12 mouse cellular contexts compared by ENCODE assay signal in the genomic region with DNA sequence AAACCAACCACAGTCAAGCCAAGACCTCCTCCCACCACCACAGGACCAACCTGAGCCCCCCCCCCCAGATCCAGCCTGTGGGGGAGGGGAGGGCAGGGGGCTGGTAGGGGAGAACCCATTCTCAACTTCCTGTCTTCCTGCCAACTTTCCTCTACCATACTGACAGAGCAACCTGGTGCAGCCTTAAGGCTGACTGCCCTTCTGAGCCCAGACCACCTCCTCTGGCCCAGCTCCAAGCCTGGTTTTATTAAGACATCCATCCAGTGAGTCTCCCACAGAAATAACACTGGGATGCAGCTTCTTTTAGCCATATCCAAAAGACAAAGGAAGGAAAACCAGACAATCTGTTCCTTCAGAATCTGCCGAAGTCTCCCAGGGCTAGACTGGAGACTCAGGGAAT.
"Had no signal": no experiment of that assay in that cellular context is flagged by ENCODE, and none has a peak within 500 bp of the region (broad histone marks: within the 10 kb centered on the region; RNA-seq: fewer than 3 reads in every experiment).

No protein-coding gene starts in this region.

- H3K9me3 ChIP-seq: limb, embryonic 10.5 days; liver, embryonic 15.5 days; neural tube, embryonic 13.5 days had no signal

- H3K4me1 ChIP-seq: liver, embryonic 15.5 days had no signal

- H3K36me3 ChIP-seq: limb, embryonic 10.5 days; liver, embryonic 15.5 days; neural tube, embryonic 13.5 days had no signal

- ATAC-seq: lung, postnatal 0 days had no signal

- H3K27me3 ChIP-seq: liver, embryonic 15.5 days; neural tube, embryonic 13.5 days had no signal

- H3K27ac ChIP-seq: kidney, postnatal 0 days; layer of hippocampus, adult 2 months; limb, embryonic 10.5 days; liver, embryonic 15.5 days; neural tube, embryonic 13.5 days had no signal

- H3K9ac ChIP-seq: liver, embryonic 15.5 days; neural tube, embryonic 13.5 days had no signal

- H3K4me3 ChIP-seq: layer of hippocampus, adult 2 months; limb, embryonic 10.5 days; liver, embryonic 15.5 days; neural tube, embryonic 13.5 days had no signal

- DNase-seq: kidney, adult 11 months; kidney, adult 9 months; lung, adult 2 months; right cerebral cortex, postnatal 14 days; thymus, postnatal 36 days had no signal

- H3K4me2 ChIP-seq: liver, embryonic 11.5 days; liver, embryonic 15.5 days; neural tube, embryonic 13.5 days had no signal
